Mouse (Mus musculus) lung, postnatal 25 days (tissue): ENCODE measurements at regions not wholly inside any gene's neighbourhood (a gene's known extent, or its start where the extent isn't known, plus 50 kb on each side); places are given as distances from the start of the nearest gene placed in this dataset.

Experiments
- DNase-seq: peaks from one replicate; pipeline ENCODE4 v3.0.0; 2022; ENCODE audit warnings: low spot score

DNA sequence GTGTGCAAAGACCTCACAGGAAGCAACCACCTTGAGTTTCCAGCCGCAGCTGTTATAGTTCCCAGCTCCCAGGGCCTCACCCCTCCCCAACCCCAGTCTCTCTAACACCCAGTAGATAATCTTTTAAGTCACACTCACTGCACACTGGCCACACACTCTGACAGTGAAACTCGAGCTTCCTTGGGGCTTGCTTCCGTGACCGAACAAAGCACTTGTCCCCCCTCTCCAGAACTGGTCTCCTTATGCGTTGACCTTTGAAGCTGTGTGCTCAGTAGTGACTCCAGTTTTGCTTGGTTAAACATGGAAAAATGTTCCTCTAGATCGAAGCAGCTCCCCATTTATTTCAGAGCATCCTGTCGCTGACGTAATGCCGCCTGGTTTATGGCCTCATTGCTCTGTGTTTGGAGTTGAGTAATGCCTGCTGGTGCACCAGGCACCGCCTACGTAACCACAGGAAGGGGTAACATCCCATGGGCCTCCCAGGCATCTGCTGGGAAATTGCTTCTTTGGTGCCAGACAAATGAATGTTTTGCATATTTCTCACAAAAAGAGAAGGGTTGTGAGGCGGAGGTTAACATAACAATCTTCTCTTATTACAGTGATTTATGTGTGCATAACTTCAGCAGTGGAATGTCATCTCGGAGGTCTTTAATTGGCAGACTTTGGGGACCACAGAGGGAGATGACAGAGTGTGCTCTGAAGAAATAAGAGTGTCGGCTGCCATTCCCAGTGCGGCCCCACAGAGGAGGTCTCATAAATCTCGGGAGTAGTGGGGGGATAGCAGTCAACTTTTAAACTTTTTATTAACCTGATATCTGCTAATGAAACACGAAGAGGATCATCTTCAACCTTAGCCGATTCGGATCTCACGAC is 292.7 kb upstream of the Zfp507 start:
- DNase-seq, result peak; percentile 47

DNA sequence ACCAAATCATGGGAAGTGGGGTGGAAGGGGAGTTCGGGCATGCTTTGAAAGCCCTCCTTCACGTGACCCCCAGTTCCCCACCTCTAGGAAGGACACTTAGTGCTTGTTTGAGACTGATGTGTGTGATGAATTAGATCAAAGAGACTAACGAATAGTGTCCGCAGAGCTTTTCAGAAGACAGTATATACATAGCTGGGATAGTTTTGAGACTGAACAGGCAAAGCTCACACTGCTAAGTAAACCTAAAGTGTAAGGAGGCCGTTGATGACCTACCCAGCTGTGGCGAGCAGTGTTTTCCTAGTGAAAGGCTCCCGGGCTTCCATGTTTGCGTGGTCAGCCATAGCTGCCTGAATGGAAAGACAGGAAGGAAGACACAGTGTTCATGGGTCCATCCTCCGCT is 288.3 kb upstream of the Zfp507 start:
- DNase-seq, result no peak

DNA sequence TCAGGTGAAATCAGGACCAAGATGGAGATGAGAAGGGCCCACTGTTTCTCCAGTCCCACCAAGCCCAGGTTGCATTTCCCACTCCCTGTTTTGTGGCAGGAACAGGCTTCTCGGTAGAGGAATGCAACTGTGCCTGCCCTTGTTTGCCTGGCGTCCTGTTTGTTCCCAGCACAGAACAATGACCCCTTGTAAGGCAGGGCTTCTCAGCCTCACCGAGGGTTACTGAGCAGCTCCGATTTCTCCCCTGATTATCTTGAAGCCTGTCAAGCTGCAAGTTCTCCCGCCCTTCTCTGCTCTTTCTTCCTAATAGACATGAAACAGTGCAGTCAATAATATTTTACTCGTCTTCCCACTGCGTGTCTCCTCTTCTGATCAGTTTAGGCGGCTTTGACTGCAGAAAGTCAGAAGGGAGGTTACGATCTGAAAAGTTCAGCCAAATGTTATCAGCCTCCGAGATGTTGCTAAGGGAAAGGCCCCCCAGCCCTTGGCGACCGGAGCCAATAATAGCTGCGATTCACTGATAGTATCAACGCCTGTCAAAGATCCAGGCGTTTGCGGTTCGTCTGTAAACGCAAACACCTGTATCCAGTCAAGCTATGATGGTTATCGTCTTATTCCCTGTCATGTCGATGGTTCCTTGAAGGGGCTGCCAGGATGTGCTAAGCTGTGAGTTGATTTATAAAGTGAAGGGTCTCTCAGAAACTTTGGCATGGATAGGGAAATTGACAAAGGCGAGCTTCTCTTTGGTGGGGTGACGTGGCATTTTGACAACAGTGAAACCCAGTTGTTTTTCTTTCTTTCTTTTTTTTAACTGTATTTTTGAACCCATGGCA is 287.7 kb upstream of the Zfp507 start:
- no peak for DNase-seq

DNA sequence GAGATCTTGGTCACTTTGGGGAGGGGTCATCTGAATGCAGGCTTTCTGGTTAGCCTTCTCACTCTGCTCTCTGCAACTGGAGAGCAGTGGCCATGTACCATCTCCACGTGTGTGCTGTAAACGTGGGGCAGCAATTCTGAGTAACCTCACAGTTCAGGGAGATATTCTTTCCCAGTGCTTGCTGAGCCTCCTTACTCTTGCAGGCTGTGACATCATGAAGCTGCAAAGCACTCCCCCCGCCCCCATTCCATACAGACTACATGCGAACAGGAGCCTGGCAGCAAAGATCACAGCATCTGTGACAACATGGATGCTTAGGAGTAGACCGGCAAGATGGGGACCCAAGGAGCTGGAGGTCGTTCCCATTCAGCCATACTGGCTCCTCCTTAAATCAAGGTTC is 284.8 kb upstream of the Zfp507 start:
- no peak for DNase-seq

DNA sequence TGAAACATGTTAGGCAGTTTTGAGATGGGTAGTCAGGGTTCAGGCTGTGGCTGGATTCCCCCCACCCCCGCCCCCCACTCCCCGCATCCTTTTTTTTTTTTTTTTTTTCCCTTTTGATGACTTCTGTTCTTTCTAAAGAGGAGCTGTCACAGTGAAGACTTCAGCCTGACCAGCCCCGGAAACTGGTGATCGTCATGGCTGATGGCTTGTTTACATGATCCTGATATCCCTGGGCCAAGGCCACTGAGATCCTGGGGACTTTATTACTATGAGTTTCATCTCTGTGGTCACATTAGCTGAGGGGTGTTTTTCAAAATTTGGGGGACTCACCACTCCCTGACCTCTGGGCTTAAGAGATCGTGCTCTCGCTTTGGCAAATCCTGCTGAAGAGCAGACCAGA is 275.9 kb upstream of the Zfp507 start:
- DNase-seq, result no peak

DNA sequence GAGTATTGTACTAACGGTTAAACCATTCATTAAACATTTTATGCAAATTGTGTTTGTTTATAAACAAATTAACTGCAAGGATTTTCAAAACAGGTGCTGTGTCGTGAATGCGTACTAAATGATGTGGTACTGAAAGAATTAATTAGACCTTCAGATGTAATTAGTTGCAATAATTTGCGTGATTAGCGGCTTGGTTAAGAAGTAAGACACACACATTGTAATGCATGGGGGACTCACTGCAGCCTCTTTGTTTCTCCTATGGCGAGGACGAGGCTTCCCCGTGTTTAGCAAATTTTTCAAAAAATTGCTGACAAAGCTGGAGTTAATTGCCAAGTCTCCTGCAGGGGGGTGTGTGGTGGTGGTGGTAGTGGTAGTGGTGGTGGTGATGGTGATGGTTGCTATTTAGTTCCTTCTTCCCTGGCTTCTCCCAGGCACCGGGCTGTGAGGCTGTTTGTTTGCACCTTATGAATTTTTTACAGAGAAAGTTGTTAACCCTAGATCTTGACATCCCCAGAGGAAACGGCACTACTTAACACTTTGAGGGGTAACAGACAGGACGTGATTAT is 275.4 kb upstream of the Zfp507 start:
- DNase-seq, result no peak

DNA sequence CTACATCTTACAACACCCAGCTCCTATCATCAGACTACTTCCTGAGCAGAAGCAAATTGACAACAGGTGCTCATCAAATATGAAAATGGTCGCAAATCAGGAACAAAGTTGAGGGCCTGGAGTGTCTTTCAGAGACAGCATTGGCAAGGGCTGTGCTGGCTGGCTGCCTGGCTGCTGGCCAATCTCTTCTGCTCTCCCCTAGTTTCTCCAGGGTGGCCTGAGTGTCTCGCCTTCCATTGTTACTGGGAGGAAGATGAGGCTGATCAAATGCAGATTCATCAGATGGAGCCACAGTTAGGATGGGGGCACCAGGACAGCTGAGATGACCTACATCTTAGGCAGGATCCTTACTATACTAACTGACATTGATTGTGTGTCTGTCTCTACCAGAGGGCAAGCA is 274.5 kb upstream of the Zfp507 start:
- no peak for DNase-seq

DNA sequence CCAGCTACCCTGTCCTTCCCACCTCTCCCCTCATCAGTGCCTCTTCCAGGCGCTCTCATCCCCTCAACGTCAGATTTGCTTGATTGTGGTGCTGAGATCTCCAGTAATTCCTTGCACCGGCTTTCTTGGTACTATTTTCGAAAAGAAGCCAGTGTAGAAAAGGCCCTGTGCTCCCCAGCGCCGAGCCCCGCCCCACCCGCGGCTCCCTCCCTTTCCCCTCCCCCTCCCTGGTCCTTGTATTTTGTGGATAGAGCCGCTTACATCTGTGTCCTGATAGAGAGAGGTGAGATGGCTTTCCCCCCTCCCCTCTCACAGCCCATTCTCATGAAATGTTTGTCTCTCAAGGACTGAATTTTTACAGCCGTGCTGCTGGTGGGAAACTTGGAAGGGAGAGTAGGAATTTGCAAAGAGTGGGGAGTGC is 273.2 kb upstream of the Zfp507 start:
- DNase-seq, result no peak

DNA sequence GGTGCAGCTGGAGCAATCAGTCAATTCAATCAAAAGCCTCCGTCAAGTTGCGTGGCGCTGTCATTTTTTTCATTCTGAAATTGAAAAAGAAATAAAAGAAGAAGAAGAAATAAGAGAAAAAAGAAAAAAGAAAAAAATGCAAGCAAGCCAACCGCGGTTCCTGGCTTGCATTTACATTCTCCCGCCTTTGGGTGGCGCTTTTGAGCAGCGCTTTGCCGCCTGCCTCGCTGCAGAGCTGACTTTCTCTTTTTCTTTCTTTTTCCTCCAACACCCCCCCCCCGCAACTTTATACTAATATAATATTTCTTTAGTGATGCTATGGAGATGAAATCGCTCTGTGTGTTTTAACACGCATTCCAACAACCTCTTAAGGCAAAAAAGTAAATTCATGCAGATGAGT is 269.0 kb upstream of the Zfp507 start:
- DNase-seq, result peak; percentile 9

DNA sequence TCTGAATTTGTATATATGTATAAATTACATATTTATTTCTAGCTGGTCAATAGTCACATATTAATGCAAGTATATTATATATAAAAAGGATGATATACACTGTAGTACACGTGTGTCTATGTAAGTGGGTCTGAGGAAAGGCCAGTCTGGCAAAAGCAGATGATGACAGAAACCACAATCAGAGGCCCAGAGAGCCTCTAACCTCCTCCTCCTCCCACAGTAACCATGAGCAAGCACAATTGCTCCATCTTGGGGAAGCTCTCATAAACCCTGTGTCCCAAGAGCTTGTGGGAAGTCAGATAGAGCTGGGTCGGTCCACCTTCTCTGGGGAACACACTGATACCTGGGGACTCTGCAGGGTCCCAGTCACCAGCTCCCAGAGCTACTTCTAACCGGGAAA is 263.9 kb upstream of the Zfp507 start:
- no peak for DNase-seq

DNA sequence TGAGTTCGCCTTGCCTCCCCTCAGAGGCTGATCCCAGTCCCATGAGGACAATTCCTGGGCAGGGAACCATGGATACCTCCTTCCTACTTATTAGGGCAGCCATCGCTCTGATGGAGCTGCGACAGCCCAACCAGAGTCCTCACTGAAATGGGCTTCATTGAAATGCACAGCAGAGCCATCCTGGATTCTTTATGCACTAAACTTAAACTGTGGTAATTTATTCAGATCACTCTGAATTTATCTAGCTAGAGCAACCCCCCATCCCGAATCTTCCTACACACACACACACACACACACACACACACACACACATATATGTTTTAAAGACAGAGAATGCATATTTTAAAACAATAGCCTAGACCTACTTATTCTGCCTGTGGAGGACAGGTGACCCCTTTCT is 258.9 kb upstream of the Zfp507 start:
- no peak for DNase-seq

DNA sequence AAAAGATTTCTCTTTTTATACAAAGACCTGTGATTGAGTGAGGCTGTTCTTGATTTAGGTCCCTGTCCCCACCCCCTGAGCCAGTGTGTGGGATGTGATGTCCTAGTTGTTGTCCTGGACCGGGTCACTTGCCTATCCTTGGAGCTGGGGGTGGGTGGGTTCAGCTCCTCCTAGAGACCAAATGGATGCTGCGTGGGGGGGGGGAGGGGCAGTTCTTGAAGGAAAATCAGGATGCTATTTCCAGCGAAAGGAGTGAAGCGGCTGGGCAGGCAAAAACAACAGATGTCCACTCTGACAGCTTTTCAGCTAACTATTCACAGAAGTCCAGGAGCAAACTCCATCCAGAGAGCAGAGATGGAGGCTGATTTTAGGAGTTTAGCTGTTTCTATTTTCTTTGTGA is 257.6 kb upstream of the Zfp507 start:
- no peak for DNase-seq

DNA sequence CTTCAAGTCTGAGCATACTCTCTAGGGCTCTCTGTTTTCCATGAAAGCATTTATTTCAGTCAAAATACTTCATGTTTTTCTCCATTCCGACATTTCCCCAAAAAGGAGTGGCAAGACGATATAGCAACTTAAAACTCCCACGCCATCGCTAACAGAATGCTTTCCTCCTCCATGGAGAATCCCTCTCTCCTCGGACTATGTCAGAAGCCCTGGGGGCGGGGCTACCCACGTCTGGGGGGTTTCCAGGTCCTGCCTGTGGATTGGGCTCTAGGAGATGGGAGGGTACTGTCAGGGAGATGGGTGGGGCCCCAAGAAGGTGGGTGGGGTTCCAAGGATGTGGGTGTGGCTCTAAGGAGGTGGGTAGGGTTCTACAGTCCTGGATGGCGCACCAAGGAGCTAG is 243.2 kb upstream of the Zfp507 start:
- no peak for DNase-seq

DNA sequence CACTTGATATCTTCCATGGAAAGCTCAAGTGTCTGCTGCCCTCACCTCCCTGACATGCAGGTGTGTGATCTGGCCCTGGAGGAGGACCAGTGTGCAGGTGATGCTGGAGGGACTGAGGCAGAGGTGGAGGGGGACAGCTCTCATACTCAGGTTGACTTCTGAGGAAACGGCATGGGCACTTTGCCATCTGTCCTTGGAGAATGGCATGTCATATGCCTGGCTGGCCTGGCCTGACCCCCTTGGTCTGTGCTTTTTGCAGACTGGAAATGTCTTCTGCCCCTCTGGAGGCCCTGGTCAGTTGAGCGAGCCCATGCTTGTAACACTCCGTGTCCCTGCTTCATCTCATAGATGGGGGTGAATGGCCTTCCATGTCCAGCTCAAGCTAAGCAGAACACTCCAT is 229.1 kb upstream of the Zfp507 start:
- DNase-seq, result no peak

DNA sequence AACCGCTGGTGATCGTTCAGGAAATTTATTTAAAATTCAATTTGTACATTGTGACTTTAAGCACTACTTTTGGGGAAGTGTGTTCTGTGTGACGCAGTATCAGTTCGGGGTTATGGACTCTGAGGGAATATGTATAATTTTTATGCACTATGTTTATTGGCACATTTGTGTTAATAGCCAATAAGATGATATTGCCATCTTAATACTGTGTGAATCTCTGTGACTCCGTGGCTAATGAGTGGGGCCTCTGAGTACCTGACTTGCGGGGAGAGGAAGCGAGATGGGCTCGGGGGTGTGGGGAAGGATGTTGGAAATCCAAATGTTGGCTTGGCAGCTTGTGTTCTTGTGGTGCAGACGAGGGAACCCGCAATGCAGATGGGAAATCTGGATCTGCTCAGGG is 220.2 kb upstream of the Zfp507 start:
- DNase-seq, result no peak

DNA sequence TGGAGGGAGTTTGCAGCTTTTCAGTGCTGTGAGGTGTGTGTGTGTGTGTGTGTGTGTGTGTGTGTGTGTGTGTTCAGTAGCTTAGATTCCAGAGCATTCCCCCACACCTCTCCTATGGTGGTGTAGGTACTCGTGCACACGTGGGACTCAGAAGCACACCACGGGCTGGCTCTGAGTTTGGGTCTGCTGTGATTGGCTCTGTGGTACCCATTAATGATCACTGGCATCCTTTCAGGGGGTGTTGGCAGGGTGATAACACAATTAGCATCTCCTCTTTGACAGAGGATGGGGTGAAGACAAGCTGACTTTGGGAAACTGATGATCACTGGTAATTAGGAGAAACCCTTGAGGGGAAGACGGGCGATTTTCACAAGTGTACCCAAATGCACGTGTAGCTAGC is 219.7 kb upstream of the Zfp507 start:
- no peak for DNase-seq

DNA sequence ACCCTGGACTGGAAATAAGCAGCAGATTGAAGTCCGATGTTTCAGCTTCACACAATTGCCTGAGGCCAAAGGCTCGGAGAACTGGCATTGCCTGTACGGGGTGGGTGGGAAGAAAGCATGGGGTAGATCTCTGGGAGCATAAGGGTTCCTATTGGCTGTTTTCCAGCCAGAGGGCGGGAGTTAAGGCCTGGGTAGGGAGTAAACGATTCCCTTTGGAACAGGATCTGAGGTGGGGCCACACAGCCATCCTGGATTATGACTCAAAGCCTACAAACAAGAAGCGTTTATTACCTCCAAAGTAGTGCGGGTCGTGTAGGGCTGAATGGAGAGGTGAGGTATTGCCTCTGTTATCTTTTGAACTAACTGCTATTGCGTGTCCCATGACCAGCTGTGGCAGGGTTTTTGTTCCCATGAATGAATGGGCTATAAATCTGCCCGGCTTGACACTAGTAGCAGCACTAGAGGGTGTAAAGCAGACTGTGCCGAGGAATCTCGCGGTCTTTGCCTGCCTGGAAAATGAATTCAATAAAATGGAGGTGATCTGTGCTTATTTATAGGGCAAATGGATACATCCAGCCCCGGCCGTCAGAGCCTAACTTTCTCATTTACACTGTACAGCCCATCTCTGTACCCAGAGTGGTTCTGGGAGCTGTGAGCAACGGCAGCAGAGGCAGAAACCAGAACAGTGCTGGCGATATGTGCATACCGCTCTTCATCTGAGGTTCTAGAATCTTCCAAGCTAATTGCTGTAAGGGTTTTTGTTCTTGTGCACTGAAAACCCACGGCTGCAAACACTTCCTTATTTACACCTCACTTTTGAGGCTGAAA is 214.3 kb upstream of the Zfp507 start:
- DNase-seq, result no peak

DNA sequence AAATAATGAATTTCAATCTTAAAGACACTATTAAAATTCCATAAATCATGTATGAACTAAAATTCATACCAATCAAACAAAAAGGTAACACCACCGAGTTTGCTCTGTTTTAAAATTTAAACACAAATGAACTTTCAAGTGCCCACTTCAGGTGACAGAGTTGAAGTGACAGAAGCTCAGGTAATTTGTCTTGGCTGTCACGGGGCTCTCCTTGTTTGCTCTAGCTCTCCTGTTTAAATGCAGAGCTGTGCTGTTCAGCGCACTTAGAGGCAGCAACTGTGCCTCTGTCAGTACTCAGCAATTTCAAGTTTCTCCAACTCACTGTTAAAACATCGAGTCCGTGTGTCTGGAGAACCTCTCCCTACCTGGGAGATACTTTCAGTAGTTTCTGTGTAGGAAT is 193.8 kb upstream of the Zfp507 start:
- DNase-seq, result peak; percentile 28

DNA sequence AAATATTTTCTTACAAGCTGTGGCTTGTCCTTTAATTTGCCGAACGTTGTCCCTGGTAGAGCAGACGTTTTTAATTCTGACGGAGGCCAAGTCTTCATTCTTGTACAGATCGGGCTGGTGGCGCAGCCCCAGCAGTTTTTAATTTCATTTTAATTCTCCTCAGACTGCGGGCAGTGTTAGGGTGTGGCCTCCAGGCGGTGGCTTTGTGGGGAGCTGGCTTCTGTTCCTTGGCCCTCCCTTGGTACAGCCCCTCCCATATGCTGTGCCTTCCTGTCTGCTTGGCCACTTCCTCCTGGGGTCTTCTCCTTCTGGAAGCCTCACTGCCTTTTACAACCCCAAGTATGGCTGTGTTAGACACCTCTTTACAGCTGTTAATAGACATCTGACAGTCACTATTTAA is 189.7 kb upstream of the Zfp507 start:
- DNase-seq, result peak; percentile 7

DNA sequence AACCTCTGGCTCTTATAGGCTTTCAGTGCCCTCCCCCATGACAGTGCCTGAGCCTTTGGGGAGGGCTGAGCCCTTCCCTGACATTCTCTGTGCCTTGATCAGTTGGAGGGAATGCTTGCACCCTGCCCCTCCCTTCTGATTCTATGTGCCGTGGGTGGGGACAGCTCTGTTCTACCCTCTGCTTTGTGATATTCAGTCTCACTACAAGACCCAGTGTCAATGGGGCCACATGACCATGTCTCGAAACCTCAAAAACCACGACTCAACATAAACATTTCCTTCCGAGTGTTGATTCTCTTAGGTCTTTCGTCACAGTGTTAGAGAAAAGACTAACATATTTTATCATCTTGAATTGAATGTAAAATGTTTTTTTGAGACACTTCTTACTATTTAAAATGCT is 188.3 kb upstream of the Zfp507 start:
- peak; percentile 16 for DNase-seq

DNA sequence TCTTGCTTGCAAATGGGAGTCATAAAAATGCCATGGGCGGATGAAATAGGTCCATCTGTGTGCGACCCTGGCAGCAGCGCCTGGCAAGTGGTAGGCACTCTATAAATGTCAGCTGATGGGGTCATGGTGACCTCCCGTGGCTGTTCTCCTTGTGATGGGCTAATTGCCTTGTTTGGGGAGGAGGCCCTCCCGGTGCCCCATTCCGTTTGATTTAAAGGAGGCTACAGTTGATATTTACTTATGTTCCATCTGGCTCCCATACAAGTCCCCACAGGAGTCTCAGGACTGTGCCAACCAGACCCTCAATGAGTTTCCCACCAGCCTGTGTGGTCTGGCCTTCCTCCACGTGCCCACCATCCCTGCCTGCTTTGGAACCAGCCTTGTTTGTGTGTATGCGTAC is 186.7 kb upstream of the Zfp507 start:
- DNase-seq, result no peak

DNA sequence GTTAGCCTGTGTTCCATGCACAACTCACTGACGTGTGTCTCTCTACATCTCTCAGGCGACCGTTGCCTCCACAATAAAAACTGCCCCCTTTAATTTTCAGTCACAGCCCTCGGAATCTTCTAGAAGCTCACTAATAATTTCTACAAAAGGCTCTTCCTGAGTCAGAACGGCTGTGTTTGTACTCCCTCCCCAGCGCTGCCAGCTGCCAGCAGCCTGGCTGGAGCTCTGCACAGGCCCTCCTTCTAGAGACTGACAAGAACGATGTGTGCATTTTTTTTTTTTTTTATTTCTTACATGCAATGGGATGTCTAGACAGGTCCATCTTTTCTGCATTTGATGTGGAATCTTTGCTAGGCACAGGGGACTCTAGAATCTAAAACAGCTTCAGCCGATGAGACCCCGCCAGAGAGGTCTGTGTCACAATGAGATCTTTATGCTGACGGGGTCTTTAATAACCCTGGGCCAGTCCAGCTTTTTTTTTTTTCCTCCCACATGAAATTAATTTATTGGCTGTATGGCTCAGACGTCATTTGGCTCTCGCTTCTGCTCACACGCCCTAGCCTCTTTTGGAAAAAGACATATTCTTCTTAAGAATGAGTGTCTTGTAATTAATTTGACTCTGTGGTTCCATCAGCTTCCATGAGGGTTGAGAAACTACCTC is 185.8 kb upstream of the Zfp507 start:
- no peak for DNase-seq
